Mouse (Mus musculus) embryonic fibroblast, embryonic 13.5 days (primary cell): Measurements from ENCODE around the gene Zdhhc6. TPM values are rescaled to one million over a fixed set of nuclear protein-coding genes. Genes with fewer than 3 reads are reported as not detected.
A peak's percentile ranks its signal among the peaks of the same experiment; 100 is the strongest.

Experiments
- H3K27ac ChIP-seq: 2 replicates; pipeline ENCODE4 v1.5.1; 2012; ENCODE audit warnings: low read length, control low read depth, inconsistent platforms; ENCODE audit not compliant: insufficient read depth
- H3K4me1 ChIP-seq: 2 replicates; pipeline ENCODE4 v1.6.1; 2011; ENCODE audit warnings: low read length; ENCODE audit not compliant: control insufficient read depth, insufficient read depth
- H3K4me3 ChIP-seq: 2 replicates; pipeline ENCODE4 v1.5.1; 2011; ENCODE audit warnings: mild to moderate bottlenecking, control low read depth, low read length; ENCODE audit not compliant: insufficient read depth
- CTCF ChIP-seq: IDR thresholded peaks from 2 replicates; pipeline ENCODE4 v1.5.1; 2011; ENCODE audit warnings: mild to moderate bottlenecking, control low read depth, low read length, moderate library complexity, borderline replicate concordance; ENCODE audit not compliant: insufficient read depth
- POLR2A ChIP-seq: IDR thresholded peaks from 2 replicates; pipeline ENCODE4 v1.6.1; 2011; ENCODE audit warnings: low read depth, mild to moderate bottlenecking, control low read depth, low read length, moderate library complexity
- polyA plus RNA-seq: library from polyadenylated mRNA; stranded (reverse); fragments of >200 nt; gene quantifications from 2 replicates; pipeline ENCODE4 v1.2.4, GENCODE M21; 2011; ENCODE audit warnings: low read depth; ENCODE audit not compliant: missing spikeins, insufficient read length

Zdhhc6 gene
- polyA plus RNA-seq, 1 experiment = 52.8 TPM

DNA sequence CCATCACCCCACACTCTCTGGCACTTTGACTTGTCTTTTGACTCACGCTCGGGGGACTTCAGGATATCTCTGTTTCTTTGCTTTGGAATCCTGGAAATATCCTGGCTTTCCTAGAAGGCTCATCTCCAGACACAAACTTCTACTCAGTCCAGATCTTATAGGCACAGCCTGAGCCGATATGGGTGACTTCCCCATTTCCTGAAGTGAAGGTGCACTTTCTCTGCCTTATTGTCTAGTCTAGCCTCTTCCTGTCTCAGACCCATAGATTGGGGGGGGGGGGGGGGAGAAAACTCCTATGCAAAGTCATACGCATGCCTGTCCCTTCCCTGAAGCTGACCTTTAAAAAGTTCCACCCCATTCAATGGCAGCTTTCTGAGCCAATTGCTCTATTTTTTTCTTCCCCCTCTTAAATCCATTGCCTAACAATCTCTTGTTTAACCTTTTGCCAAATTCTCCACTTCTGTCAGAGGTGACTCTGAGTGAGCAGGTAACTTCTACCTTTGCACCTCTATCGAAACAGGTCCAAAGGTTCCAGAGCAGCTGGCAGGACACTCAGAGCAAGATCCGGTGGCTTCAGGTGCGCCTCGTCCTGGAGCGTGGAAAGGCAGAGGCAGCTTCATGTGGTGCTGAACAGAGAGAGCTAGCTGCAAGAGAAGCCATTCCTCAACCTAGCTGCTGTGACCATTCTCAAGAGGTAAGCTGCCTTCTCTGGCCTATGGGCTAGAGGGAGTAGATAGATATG lies 64.3 kb downstream of the Zdhhc6 start, which contains the start of gene Acsl5:
Gene Acsl5, plus strand, starts transcription at position 556 of the 742 bp plus-strand sequence.
- H3K4me1 ChIP-seq = no peaks in the 10 kb centered on the region
- no peak within 1 kb of the TSS for H3K4me3 ChIP-seq
- TF ChIP-seq CTCF (no peak), POLR2A (no peak)
- H3K27ac ChIP-seq = no peak within 1 kb of the TSS

DNA sequence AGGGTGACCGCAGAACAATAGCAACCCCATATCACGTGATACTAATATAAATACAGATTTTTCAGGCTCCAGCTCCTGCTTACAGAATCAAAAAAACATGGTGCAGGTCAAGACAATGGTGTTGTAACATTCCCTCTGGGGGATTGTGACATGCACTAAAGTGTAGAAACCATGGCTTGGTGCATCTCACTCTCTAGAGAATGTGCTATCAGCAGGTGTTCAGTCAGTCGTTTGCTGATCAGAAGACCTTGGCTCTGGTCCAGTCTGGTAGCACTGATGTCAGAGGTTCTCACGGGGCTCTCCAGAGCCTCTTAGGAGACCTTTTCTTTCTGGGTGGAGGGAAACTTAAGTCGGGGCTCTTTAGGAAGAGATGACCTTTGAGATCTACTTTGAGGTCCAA lies 65.4 kb downstream of the Zdhhc6 start:
- Histone ChIP-seq H3K27ac (no peak overlapping the region), H3K4me1 (no peaks in the 10 kb centered on the region), H3K4me3 (no peak overlapping the region)
- TF ChIP-seq CTCF = no peak
- TF ChIP-seq POLR2A = no peak

DNA sequence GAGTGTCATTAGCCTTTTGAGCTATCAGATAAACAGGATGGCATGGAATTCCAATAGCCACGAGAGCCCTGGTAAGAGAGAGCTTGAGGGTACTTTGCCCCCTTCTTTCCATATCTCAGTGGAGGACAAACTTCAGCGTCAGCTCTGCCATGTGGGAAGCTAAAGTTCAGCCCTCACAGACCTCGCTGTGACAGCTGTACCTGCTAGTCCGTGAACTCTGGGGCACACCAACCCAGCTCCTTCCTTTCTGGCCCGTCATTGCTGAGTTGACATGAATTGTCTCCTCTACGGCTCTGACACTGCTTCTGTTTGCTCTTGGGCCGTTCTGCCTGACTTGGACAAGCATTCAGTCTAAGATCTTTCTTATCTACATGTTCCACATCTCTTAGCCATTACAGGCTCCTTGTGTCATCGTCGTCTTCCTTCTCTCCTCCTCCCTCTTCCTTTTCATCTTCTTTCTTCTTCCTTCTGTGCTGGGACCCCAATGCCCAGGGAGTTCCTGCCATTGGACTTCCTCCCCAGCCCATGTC lies 67.8 kb downstream of the Zdhhc6 start:
- TF ChIP-seq POLR2A = no peak
- no peak for TF ChIP-seq CTCF
- Histone ChIP-seq H3K27ac (no peak overlapping the region), H3K4me3 (no peak overlapping the region), H3K4me1 (0 out of 2 replicates have a peak, but pooled peaks cover 6% of the 10 kb centered on the region)

DNA sequence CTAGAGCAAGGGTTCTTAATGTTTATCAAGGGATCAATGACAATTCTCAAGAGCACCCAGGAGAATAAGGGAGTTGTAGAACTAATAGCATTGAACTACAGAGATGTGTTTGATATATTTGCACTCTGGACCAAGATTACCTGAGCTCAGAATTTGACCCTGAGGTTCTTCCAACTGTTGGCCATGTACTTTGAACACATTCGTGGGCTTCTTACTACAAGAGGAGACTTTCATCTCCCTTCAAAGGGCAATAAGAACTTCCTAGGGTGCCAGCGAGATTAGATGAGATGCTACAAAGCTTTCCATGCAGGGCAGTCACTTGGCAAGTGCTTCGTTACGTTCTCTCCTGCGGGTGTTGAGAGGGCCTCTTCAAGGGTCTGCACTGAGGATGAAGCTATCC lies 68.3 kb downstream of the Zdhhc6 start:
- no peak for TF ChIP-seq POLR2A
- no peak for TF ChIP-seq CTCF
- no peak overlapping the region for H3K4me3 ChIP-seq
- H3K4me1 ChIP-seq = 0 out of 2 replicates have a peak, but pooled peaks cover 6% of the 10 kb centered on the region
- H3K27ac ChIP-seq = no peak overlapping the region

DNA sequence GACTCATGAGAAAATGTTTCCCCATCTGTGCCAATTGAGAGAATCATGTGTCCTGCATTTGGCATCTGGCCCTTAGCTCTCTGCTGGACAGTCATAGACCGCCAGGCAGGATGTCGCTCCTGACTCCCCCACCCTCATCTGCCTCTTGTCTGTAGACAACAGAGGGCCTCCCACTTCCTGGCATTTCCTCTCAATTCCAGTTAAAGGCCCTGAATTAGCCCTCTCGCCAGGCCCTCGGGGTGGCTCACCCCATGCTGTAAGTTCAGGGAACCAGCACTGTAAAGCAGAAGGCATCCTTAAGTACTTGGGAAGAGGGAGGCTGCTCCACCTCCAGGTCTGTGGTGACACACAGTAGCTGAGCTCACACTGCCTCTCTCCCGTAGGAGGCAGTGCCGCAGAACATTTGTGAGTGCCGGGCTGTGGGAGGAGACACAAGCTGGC lies 71.0 kb downstream of the Zdhhc6 start:
- H3K27ac ChIP-seq = peak overlapping the region; percentile 5; the same call in 1 of the 2 replicates
- H3K4me3 ChIP-seq = no peak overlapping the region
- TF ChIP-seq CTCF = peak; percentile 30; the same call in 1 of the 2 replicates
- no peak for TF ChIP-seq POLR2A
- 0 out of 2 replicates have a peak, but pooled peaks cover 6% of the 10 kb centered on the region for H3K4me1 ChIP-seq

DNA sequence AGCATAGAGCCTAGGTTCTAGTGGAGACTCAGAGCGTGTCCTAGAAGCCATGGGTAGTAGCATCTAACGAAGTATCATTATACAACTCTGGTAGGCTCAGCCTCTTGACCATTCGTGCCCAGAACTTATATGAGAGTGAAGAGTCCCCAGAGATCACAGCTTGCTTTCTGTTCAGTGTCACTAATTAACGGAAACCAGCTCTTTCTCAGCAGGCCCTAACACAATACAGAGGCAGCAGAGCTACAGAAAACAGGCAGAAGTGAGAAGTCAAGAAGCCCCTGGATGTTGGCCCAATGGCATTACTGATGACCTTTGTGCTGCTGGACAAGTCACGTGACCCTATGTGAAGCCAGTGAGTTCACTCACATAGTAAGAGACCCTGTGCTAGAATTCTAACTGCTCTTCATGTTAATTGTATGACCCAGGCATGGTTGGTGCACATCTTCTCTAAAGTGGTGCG lies 74.6 kb downstream of the Zdhhc6 start, which contains the start of gene Gucy2g:
Gene Gucy2g, minus strand, starts transcription at position 51 of the 460 bp plus-strand sequence.
- H3K27ac ChIP-seq = no peak within 1 kb of the TSS
- no peak within 1 kb of the TSS for H3K4me3 ChIP-seq
- 0 out of 2 replicates have a peak, but pooled peaks cover 6% of the 10 kb centered on the region for H3K4me1 ChIP-seq
- TF ChIP-seq CTCF = no peak
- TF ChIP-seq POLR2A = no peak

DNA sequence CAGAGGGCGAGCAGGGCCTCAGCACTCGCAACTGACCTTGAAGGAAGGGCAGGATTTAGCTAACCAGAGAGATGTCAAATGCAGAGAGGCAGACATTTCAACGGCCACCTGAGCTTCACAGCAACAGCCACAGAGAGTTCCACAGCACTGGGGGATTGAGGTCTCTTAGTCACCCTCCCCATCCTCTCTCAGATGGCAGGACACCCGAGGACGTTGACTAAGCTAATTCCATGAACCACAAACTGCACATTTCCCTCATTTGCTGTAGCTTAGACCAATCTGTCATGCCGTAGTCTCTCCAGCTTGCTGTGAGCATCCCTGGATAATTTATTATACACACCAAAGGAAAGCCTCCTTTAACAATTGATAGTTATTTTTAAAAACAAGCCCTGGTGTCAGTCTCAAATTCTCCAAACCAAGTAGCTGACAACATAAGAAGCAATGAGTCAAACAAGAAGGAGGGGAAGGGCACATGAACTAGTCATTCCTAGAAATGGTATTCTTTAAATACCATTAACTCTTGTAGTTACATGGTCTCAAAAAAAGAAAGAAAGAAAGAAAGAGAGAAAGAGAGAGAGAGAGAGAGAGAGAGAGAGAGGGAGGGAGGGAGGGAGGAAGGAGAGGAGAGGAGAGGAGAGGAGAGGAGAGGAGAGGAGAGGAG lies 75.9 kb downstream of the Zdhhc6 start:
- Histone ChIP-seq H3K27ac (no peak overlapping the region), H3K4me3 (no peak overlapping the region), H3K4me1 (0 out of 2 replicates have a peak, but pooled peaks cover under 1% of the 10 kb centered on the region)
- TF ChIP-seq POLR2A (no peak), CTCF (no peak)

DNA sequence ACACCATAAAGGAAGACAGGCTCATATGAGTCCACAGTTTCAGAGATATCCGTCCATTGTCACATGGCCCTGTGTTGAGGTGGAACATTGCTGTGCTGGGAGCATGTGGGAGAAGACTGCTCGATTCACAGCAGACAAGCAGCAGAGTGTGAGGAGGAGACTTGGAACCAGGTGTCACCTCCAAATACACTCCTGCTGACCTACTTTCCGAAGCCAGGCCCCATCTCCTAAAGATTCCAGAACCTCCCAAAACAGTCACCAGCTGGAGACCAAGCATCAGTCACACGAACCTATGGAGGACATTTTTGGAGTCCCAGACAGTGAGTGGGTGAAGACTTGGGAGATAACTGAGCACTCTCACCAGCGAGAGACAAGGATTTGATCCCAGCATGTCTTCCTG lies 79.3 kb downstream of the Zdhhc6 start:
- Histone ChIP-seq H3K4me3 (no peak overlapping the region), H3K27ac (no peak overlapping the region), H3K4me1 (no peaks in the 10 kb centered on the region; the same call in 1 of the 2 replicates)
- TF ChIP-seq POLR2A (no peak), CTCF (no peak)

DNA sequence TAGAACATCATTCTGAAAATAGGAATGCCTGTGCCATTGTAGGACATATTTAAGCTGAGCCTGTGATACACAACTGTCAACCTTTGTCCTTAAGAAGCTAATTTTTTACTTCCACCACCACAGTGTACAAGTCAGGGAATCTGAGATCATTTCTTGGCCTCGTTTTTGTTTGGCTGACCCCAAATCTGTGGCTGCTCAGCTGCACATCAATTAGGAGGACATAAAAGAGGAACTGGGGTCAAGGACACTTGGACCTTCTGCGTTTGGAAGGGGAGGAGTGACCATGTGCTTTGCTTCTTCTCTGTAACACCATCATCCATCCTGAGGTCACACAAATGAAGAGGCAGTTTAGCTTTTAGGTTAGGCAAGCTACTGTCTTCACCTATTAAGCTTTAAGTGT lies 79.8 kb downstream of the Zdhhc6 start:
- Histone ChIP-seq H3K27ac (no peak overlapping the region), H3K4me1 (no peaks in the 10 kb centered on the region; the same call in 1 of the 2 replicates), H3K4me3 (no peak overlapping the region)
- TF ChIP-seq CTCF = no peak
- TF ChIP-seq POLR2A = no peak
